Mouse (Mus musculus) spleen, embryonic (tissue): ENCODE results near the gene Zbtb18.

Source experiments
- CTCF ChIA-PET: fragments of 350-600 bp; sonication (Branson Sonifier 250); formaldehyde crosslinking; loops from one replicate; lab custom pipeline; 2022; lab: Charles Lee

Zbtb18 gene

DNA sequence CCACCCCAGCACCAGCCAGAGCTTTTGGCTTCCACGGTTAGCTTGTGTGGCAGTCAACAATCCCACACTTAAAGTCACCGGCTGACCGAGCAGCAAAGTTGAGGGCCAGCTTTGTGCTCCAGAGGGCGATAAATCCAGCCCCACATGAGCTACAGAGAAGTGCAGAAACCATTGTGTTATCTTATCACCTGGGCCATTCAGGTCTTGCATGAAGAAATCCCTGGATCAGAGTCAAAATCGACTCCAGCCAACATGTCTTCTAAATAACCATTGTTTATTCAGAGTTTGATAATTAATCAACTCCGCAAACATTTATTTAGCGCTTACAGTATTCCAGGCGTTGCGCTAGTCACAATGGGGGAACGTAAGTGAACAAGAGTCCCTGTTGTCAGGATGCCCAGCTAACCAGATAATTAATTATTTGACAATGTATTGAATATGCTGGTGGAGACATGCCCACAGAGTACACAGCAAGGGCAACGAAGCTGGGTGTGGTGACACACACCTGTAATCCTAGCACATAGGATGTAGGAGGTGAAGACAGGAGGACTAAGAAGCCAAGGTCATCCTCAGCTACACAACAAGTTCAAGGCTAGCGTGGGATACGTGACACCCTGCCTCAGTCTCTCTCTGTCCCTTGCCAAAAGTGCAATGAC, 33.5 kb downstream of the Zbtb18 start:
- CTCF ChIA-PET: no interaction called here

DNA sequence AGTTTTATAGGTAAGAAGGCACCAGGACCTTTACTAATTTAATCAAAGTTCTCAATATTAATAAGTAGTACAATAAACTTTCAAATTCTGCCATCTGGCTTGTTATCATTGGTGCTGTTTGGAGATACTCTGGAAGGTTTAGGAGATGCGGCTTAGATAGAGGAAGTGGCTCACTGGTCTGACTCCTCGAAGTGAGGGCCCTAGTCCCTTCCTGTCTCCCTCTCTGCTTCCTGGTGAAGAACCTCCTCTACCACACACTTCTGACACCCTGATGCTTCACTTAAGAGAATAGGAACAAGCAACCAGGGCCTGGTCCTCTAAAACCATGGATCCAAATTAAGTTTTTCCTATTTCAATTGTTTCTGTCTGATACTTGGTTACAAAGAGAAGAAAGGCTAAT, 36.4 kb downstream of the Zbtb18 start:
- CTCF ChIA-PET: no interaction called here

DNA sequence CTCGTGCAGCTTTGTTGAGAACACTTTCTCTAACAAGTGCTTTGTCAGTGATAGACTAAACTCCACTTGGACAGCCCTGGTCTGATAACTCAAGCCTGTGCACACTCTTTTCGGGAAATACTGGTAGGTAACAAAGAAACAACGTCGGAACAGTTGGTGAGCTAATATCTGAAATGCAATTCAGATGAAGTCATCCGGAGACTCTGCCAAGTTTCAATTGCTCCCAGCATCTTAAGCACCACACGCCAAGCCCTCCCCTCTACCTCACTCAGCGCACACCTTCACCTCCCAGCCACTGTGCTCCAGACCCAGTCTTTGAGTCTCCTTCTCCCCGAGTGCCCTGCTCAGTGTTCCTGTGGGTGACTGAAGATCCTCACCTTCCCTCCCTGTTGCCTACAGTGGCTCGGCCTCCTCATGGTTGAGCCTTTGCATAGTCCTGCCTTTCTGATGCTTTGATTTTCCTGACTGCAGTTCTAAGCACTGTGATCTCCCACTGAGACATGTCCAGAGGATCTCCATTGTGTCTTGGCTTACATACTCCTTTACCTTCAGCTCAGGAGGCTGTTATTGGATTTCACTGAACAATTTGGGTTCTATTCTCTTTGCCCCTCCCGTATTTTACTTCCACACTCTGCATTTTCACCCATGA, 37.3 kb downstream of the Zbtb18 start:
- CTCF ChIA-PET: no interaction called here

DNA sequence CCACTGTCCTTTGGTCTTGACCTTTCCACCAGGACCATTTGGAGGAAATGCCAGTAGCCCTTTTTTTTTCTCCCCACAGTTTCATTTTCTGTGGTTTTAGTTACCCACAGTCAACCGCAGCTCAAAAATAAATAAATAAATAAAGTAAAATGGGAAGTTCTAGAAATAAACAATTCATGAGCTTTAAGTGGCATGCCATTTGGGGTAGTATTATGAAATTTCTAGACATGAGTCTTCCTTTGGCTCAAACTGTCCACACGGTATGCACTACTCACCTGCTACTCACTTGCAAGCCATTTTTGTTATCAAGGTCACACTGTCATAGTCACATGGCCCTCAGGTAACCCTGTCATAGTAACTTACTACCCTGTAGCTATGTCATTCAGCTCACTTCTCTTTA, 41.5 kb downstream of the Zbtb18 start:
- CTCF ChIA-PET: no interaction called here

DNA sequence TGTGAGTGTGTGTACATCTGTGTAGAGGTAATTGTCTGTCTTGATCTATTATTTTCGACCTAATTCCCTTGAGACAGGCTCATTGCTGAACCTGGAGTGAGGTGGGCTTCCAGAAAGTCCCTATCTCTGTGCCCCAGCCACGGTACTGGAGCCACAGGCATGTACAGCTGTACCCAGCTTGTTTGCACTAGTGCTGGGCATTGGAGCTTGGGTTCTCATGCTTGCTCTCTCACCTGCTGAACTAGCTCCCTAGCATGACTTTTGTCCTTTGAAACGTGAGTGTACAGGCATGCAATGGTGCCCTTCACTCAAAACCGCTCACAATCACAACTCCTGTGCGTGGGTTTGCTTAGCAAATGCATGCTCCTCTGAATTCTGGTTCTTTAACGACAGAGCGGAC, 42.1 kb downstream of the Zbtb18 start:
- CTCF ChIA-PET: no interaction called here

DNA sequence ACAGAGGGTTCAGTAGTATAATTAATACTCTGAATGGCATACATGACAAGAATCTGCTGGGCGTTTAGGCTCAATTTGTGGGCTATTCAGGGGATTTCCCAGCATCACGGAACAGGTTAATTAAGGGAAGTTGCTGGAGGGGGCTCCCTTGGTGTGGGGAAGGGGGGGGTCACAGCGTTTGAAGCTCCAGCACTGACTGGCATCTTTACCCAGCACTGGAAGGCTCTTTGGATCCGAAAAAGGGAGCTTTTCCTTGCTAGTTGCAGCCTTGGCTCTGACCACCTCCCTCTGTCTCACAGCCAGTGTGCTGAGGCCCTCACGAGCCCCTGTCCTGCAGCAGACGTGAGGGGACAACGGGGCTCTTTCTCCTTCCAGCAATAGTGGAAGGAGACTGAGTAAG, 42.5 kb downstream of the Zbtb18 start:
- CTCF ChIA-PET: no interaction called here

DNA sequence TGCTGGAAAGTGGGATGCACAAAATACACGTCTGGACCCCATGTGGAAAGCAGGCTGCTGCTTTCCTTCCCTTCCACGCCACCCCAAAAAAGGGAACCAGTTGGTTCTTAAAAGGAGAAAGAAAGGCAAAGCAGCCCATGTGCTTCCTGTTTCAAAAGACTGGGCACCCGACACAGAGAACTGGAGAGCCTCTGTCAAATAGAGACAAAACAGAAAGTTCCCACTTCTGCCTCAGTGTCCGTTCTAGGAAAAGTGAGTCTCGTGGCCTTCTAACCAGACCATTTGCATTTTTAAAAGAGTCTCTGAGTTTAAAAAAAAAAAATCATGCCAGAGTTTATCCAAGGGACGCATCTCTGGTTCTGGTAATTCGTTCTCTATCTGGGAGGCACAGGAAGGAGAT, 47.7 kb downstream of the Zbtb18 start:
- CTCF ChIA-PET: interaction anchor here (0.6 kb wide), 1 partner anchor 41 kb away, joined by 3 read pairs; no protein-coding TSS in a partner anchor

DNA sequence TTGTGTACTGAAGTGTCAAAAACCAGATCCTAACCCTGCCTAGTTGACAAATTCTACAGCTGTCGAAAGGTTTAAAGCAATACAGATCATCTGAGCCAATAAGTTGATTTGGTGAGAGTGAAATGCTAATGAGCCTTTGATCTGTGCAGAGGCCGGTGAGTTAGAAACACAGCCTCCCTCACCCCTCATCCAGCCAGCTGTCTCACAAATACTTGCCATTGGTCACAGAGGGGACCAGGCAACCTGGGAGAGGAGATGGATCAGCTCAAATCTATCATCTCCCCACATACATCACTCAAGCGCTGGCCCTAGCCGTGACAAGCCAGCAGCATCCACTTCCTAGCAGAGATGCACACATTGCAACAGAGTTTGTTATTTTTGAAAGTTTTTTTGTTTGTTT, 48.7 kb downstream of the Zbtb18 start:
- CTCF ChIA-PET: no interaction called here

DNA sequence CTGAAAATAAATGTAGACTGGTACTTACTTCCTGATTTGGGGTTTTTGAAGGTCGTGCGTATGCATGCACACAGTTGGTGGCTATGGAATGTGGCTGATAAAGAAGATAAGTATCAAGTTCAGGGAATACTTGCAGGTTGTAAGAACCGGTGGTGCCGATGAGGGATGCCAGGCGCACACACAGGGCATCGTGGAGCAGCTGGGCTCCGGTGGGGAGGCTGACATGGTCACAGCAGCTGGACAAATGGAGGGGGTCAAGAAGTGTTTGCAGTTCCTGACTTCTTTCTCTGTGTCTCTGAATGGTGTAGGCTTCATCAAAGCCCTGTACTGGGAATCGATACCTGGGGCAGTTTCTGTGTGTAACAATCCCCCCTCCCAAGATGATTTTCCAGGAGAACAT, 49.1 kb downstream of the Zbtb18 start:
- CTCF ChIA-PET: no interaction called here

DNA sequence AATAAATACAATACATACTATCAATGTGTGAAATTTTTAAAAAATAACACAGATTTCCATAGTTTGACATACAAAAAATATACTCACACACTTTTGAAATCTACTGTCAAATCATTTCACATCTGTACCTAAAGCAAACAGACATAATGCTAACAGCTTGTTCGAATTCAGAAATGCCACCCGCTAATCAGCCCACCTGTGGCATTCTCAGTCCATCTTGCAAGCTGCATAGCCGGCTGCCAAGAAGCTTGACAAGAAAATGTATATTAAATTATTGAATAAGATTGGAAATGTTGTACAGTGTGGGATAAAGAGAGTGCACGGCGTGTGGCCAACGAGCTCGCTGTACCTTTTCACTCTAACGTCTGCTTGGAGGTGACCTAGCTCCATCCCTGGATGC, 52.2 kb downstream of the Zbtb18 start:
- CTCF ChIA-PET: no interaction called here

DNA sequence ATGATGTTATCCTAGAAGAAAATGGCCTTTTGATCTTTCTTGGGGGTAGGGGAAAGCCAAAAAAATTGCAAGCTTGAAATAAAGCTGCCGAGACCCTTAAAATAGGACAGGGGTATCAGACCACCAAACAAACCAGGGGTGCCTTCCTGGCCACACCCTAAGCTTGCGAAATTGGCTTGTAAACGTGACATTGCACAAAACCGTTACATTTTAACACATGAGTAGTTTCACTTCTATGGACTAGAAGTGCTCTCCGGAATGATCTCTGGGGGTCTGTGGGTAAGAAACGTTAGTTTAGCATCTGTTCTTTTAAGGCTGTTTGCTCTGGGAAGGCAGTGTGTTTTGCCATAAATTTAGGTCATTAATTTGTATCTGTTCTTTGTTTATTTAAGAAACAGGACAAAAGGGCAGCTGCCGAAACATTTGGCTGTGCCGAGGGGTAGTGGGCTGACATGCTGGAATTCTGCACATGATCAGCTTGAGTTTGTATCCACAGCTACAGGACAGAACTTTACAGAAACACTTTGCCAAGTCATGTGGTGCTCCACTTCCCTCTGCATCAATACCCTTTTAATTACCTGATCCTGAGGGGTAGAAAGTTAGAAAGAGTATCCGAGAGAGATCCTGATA, 52.9 kb downstream of the Zbtb18 start:
- CTCF ChIA-PET: no interaction called here
